Mouse (Mus musculus) embryonic facial prominence, embryonic 11.5 days (tissue): Measurements from ENCODE around the gene Areg. TPM values are rescaled to one million over a fixed set of nuclear protein-coding genes. Genes with fewer than 3 reads are reported as not detected.
A peak's percentile ranks its signal among the peaks of the same experiment; 100 is the strongest.

Source experiments
- ATAC-seq: fragments of 200-750 bp; cut with Nextera tagmentation; replicated peaks from 2 replicates; pipeline ENCODE4 v1.8.0; 2017; ENCODE audit warnings: low read depth; ENCODE audit not compliant: insufficient number of reproducible peaks, low FRiP score, low TSS enrichment
- DNase-seq: peaks from one replicate; pipeline ENCODE4 v3.0.0-alpha.2; 2015; ENCODE audit warnings: low spot score
- H3K27ac ChIP-seq: fragments of 300-500 bp; sonication (generic); replicated peaks from 2 replicates; pipeline ENCODE4 v1.5.1; 2014; ENCODE audit warnings: mild to moderate bottlenecking, low read depth, low read length, control low read depth
- H3K27me3 ChIP-seq: fragments of 300-500 bp; sonication (generic); 2 replicates; pipeline ENCODE4 v1.6.1; 2014; ENCODE audit warnings: mild to moderate bottlenecking, low read length, moderate library complexity, mixed read lengths; ENCODE audit not compliant: control insufficient read depth, insufficient read depth
- H3K36me3 ChIP-seq: fragments of 300-500 bp; sonication (generic); replicated peaks from 2 replicates; pipeline ENCODE4 v1.6.1; 2014; ENCODE audit warnings: low read depth, mild to moderate bottlenecking, low read length, moderate library complexity, mixed read lengths; ENCODE audit not compliant: control insufficient read depth, insufficient read depth
- H3K4me1 ChIP-seq: fragments of 300-500 bp; sonication (generic); 2 replicates; pipeline ENCODE4 v1.6.1; 2014; ENCODE audit warnings: low read length, mixed read lengths; ENCODE audit not compliant: control insufficient read depth, insufficient read depth
- H3K4me2 ChIP-seq: fragments of 300-500 bp; sonication (generic); 2 replicates; pipeline ENCODE4 v1.6.1; 2014; ENCODE audit warnings: low read depth, mild to moderate bottlenecking, control low read depth, low read length, moderate library complexity
- H3K4me3 ChIP-seq: fragments of 300-500 bp; sonication (generic); 2 replicates; pipeline ENCODE4 v1.5.1; 2014; ENCODE audit warnings: low read depth, low read length, control low read depth
- H3K9ac ChIP-seq: fragments of 300-500 bp; sonication (generic); replicated peaks from 2 replicates; pipeline ENCODE4 v1.6.1; 2014; ENCODE audit warnings: mild to moderate bottlenecking, control low read depth, low read length
- H3K9me3 ChIP-seq: fragments of 300-500 bp; sonication (generic); replicated peaks from 2 replicates; pipeline ENCODE4 v1.6.1; 2016; ENCODE audit warnings: mild to moderate bottlenecking, low read length, inconsistent platforms, mixed read lengths; ENCODE audit not compliant: control insufficient read depth
- WGBS: fragments of 180-500 bp; shearing (Covaris S2); extraction: QIAGEN DNeasy Blood & Tissue Kit; methylation state at CpG from one replicate; pipeline ENCODE4 v1.1.7; 2014; 5-methylcytosine and 5-hydroxymethylcytosine counted together
- polyA plus RNA-seq: library from polyadenylated mRNA; unstranded; fragments of >200 nt; fragmentation: Nextera tagmentation; extraction: Ambion mirVana; gene quantifications from 2 replicates; pipeline ENCODE4 v1.2.1, GENCODE M21; 2014

Gene Areg
- not detected in 2 replicates for polyA plus RNA-seq

DNA sequence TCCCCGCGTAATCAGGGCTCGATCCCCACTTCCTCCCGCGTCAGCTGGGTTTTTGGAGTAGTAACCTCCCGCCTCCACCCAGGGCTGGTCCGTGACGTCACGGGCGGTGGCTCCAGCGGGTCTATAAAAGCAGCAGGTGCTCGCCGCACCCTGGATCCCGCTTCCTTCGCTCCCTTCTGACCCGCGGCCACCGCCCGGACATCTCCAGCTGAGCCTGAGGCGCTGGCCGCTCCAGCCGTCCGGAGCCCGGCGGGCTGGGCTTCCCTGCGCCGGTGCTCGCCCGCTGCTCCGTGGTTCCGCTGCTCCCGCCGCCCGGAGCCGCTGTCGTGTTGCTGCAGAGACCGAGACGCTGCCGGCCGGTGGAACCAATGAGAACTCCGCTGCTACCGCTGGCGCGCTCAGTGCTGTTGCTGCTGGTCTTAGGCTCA, at the start of gene Areg:
TSS of gene Areg (plus strand) at position 154 of the 428 bp plus-strand sequence.
- no peaks in the 10 kb centered on the region for H3K36me3 ChIP-seq
- peak within 1 kb of the TSS; percentile 52 for H3K4me3 ChIP-seq
- ATAC-seq (peak; percentile 74), DNase-seq (peak; percentile 61)
- no peak within 1 kb of the TSS for H3K27ac ChIP-seq
- H3K9ac ChIP-seq: peak within 1 kb of the TSS; percentile 44; the same call in 1 of the 2 replicates
- H3K27me3 ChIP-seq: peaks cover 15% of the 10 kb centered on the region
- 3% methylated on average over 40 of the region's 44 CpGs for WGBS
- peak within 1 kb of the TSS; percentile 92 for H3K4me2 ChIP-seq
- no peaks in the 10 kb centered on the region for H3K4me1 ChIP-seq
- H3K9me3 ChIP-seq: no peaks in the 10 kb centered on the region

DNA sequence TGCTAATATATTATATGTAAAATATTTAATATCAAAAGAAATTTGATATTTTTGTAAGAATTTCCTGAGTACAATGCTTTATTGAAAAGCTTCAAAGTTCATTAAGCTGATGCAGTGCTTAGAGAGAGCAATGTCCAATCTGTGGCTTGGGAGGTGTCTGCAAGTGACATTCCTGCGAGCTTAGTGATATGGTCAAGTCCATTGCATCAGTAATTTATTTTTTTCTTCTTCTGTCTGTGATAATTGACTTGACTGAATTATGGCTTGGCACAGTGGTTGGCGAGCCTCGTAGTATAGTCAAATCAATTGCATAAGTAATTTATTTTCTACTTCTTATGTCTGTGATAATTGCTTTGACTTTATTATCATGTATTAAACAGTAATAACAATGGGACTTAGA, 49.1 kb upstream of the Areg start:
- ATAC-seq (no peak), DNase-seq (no peak)
- Histone ChIP-seq H3K9me3 (no peaks in the 10 kb centered on the region), H3K4me2 (no peak overlapping the region), H3K36me3 (no peaks in the 10 kb centered on the region), H3K27me3 (no peaks in the 10 kb centered on the region), H3K4me1 (no peaks in the 10 kb centered on the region), H3K27ac (no peak overlapping the region), H3K4me3 (no peak overlapping the region), H3K9ac (no peak overlapping the region)
- WGBS: 84% methylated on average over 3 of the region's 3 CpGs

DNA sequence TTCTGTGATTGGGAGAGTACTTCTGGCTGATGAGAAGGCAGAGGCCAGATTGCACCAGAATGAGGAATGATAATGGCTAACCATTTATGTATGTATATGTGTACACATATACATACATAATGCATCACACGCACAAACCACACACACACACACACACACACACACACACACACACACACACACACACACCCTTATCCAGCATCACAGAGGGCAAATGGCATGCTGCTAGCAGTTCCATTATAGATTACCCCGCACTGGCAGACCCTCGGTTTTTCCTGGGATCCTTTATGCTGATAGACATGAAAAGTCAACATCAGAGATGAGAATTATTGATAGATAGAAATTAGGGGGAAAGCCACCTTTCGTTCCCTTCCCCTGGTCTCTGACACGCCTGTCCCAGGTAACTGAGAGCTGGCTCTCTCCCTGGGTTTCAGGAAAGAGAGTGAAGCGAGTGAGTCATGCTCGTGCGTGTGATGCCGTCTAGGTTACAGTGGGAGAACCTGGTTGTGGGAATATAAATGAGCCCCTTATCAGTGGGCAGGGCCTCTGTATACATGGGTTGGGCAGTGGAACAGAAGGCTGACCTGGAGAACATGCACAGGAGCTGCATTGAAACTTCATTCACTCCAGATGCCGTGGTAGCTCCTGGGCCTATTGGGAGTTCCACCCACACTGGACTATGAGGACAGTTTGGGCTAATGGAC, 41.3 kb upstream of the Areg start:
- Histone ChIP-seq H3K27ac (no peak overlapping the region), H3K4me1 (no peaks in the 10 kb centered on the region), H3K4me3 (no peak overlapping the region), H3K36me3 (no peaks in the 10 kb centered on the region), H3K9me3 (no peaks in the 10 kb centered on the region), H3K27me3 (no peaks in the 10 kb centered on the region), H3K9ac (no peak overlapping the region), H3K4me2 (no peak overlapping the region)
- WGBS: 90% methylated on average over 10 of the region's 10 CpGs
- ATAC-seq (no peak), DNase-seq (no peak)

DNA sequence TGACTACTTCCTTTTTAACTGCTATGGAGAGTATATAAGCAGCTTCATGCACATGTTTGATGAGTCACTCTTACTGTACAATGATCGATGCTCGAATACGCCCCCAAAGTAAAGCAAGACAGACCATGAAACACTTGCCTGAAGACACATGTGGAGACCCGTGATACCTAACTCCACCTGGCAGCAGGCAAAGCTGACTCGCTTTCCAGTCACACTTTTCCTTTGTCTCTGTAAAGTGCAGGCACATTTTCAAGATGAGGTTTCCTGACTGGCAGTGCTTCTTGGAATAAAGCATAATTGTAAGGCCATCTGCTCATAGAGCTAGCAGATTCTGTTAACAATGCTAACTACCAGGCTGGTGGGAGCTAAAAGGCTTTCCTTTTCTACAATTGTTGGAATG, 37.7 kb upstream of the Areg start:
- H3K4me1 ChIP-seq: no peaks in the 10 kb centered on the region
- ATAC-seq: no peak
- no peaks in the 10 kb centered on the region for H3K27me3 ChIP-seq
- no peak overlapping the region for H3K4me2 ChIP-seq
- no peak overlapping the region for H3K9ac ChIP-seq
- H3K36me3 ChIP-seq: no peaks in the 10 kb centered on the region
- WGBS: 88% methylated on average over 5 of the region's 5 CpGs
- DNase-seq: no peak
- H3K9me3 ChIP-seq: no peaks in the 10 kb centered on the region
- no peak overlapping the region for H3K4me3 ChIP-seq
- H3K27ac ChIP-seq: no peak overlapping the region

DNA sequence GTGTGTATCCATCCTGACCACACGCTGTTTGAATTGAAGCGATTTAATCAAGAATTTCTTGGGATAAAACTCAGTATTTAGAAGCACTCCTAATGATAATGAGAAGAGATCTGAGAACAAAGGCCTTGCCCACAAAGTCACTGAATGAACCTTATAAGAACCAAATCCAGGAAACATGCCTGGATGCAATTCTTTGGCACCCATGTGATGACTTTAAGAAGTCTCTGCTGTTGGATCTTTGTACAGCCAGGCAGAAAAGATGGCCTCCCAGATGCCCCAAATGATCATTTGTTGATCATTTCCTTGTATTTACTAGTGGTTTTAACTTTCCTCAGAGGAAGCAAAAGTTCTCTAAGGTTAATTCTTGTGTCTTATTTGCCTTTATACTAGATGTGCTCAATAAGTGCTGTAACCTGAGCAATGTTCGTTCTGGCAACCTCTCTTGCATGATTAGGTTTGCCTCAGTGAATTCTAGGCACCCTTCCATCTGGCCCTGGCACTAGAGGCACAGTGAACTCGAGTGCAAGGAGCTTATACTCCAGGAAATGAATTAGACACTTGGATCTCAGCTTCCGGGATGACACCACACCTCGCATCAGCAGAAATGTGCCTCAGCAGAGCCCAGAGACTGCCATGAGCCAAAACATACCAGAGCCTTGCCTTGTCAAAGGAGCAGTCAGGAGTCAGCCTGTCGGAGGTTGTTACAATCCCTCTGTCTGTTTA, 35.3 kb upstream of the Areg start:
- Histone ChIP-seq H3K27ac (no peak overlapping the region), H3K27me3 (no peaks in the 10 kb centered on the region), H3K4me3 (no peak overlapping the region), H3K9me3 (no peaks in the 10 kb centered on the region), H3K9ac (no peak overlapping the region), H3K4me2 (no peak overlapping the region), H3K36me3 (no peaks in the 10 kb centered on the region), H3K4me1 (no peaks in the 10 kb centered on the region)
- ATAC-seq (no peak), DNase-seq (no peak)
- WGBS: 77% methylated on average over 7 of the region's 7 CpGs

DNA sequence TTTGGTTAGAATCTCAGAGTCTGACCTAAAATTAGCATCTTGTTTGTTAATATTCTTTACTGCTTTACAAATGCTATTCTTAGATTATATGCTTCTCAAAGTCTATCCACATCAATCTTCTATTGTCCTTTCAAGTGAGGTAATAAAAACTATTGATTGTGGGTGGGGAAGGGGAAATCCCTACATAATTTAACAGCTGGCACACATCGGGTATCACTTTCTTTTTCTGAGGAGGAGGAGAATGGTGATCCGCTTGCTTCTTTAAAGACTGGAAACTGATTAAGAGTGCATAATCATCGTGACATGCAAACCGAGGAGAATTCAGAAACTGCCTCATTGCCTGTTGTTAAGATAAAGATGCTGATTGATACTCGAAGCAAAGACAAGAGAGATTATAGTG, 33.2 kb upstream of the Areg start:
- Histone ChIP-seq H3K4me3 (no peak overlapping the region), H3K27me3 (no peaks in the 10 kb centered on the region), H3K27ac (no peak overlapping the region), H3K4me1 (no peaks in the 10 kb centered on the region), H3K9me3 (no peaks in the 10 kb centered on the region), H3K4me2 (no peak overlapping the region), H3K36me3 (no peaks in the 10 kb centered on the region), H3K9ac (no peak overlapping the region)
- no peak for ATAC-seq
- DNase-seq: no peak
- WGBS: 88% methylated on average over 5 of the region's 5 CpGs

DNA sequence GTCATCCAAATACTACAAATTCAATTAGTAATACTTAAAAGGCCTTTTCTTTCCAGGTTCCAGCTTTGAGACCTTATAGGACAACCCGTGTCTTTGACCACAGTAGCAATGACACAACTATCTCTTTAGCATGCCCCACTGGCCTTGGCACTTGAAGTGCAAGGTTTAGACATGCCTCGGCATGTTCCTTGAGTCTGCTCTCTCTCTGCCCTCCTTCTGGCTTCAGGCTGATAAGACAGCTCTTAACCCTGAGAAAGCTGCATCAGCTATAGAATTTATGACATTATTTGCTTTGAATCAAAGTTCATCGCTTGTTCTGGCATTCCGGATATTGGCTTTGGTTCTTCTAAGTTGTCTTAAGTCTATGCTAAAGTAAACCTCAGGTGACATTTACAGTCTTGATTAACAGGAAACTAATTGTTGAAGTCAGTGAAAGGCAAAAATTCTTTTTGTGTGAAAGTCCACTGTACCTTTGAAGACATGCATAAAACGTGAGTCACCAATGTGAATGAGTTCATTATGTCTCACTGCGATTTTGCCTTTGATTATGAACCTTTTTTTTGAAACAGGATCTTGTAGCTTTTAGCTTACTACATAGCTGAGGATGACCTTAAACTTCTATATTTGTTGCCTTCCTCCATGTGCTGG, 29.3 kb upstream of the Areg start:
- no peak overlapping the region for H3K27ac ChIP-seq
- WGBS: 87% methylated on average over 6 of the region's 6 CpGs

DNA sequence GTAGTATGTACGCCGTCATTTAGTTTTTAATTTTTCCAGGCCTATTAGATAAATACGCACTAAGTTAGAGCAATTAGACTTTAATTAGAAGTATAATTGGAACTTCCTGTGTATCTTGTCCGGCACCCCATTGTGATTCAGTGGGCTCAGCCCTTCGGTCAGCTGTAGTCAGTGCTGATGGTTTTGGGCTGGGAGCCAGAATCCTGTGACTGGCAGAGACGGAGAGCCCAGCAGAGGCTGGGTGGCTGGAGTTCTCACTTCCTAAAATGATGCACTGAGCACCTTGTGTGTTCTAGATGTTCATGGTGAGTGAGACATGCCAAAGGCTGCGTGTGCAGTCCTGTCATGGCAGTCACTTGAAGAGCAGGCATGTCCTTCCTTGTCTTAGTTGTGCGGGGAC, 28.4 kb upstream of the Areg start:
- H3K4me1 ChIP-seq: no peaks in the 10 kb centered on the region
- ATAC-seq: no peak
- 83% methylated on average over 8 of the region's 8 CpGs for WGBS

More for the DNA sequence above, 29.3 kb upstream of the Areg start:
- Histone ChIP-seq H3K9ac (no peak overlapping the region), H3K36me3 (no peaks in the 10 kb centered on the region), H3K4me3 (no peak overlapping the region), H3K4me1 (no peaks in the 10 kb centered on the region), H3K27me3 (no peaks in the 10 kb centered on the region), H3K9me3 (no peaks in the 10 kb centered on the region), H3K4me2 (no peak overlapping the region)
- ATAC-seq (no peak), DNase-seq (peak; percentile 13)

More for the DNA sequence above, 28.4 kb upstream of the Areg start:
- no peaks in the 10 kb centered on the region for H3K36me3 ChIP-seq
- H3K4me3 ChIP-seq: no peak overlapping the region
- H3K9ac ChIP-seq: no peak overlapping the region
- H3K4me2 ChIP-seq: no peak overlapping the region
- no peaks in the 10 kb centered on the region for H3K9me3 ChIP-seq
- DNase-seq: no peak
- no peak overlapping the region for H3K27ac ChIP-seq
- no peaks in the 10 kb centered on the region for H3K27me3 ChIP-seq
